Mouse (Mus musculus): ENCODE data around the gene Haao. TPM values are rescaled to one million over a fixed set of nuclear protein-coding genes. Genes with fewer than 3 reads are reported as not detected.
A peak's percentile ranks its signal among the peaks of the same experiment; 100 is the strongest.

Gene Haao
- 226 and 235 TPM in 2 replicates for total RNA-seq (2017)

- ATAC-seq (ENCODE audit: extremely low read depth, insufficient number of reproducible peaks, low FRiP score, poor library complexity, severe bottlenecking), result peak; percentile 25
Observed at GRCm38 (mm10) chr17:83847815-83848214, at the start of gene Haao. Gene Haao, minus strand, starts transcription at chr17:83847963.

DNA sequence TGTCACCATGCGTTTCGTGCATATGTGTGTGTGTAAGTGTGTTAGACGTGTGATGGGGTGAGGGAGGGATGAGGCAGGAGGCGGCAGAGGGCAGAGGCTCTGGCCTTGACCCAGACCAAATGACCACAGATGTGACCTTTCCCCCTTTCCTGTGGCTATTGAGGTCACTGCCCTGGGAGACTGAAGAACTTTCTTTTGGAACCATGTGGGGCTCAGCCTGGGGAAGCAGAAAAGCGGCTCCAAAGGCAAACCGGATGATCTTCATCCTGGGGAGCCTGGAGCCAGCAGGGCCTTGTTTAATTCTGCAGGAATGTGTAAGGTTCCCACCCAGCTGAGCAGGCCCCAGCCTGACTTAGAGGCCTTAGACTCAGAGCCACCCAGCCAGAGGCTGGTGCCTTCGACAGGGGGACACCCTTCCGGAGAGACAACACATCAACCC lies 49.6 kb upstream of the Haao start:
- ATAC-seq (ENCODE audit: extremely low read depth, insufficient number of reproducible peaks, low FRiP score, poor library complexity, severe bottlenecking), result no peak

GRCm38 (mm10) chr17:83896723-83897122 lies 49.0 kb upstream of the Haao start:
- ATAC-seq (ENCODE audit: extremely low read depth, insufficient number of reproducible peaks, low FRiP score, poor library complexity, severe bottlenecking), result no peak; the same call in 1 of the 2 replicates

GRCm38 (mm10) chr17:83895321-83895770 lies 47.6 kb upstream of the Haao start:
- no peak for ATAC-seq (ENCODE audit: extremely low read depth, insufficient number of reproducible peaks, low FRiP score, poor library complexity, severe bottlenecking)

GRCm38 (mm10) chr17:83893134-83893533 lies 45.4 kb upstream of the Haao start:
- no peak for ATAC-seq (ENCODE audit: extremely low read depth, insufficient number of reproducible peaks, low FRiP score, poor library complexity, severe bottlenecking)

- ATAC-seq (ENCODE audit: extremely low read depth, insufficient number of reproducible peaks, low FRiP score, poor library complexity, severe bottlenecking), result no peak
Observed at GRCm38 (mm10) chr17:83891864-83892263, 44.1 kb upstream of the Haao start.

- no peak for ATAC-seq (ENCODE audit: extremely low read depth, insufficient number of reproducible peaks, low FRiP score, poor library complexity, severe bottlenecking)
Observed at GRCm38 (mm10) chr17:83890373-83890696, 42.6 kb upstream of the Haao start.

GRCm38 (mm10) chr17:83889691-83890372 lies 42.1 kb upstream of the Haao start:
- no peak for ATAC-seq (ENCODE audit: extremely low read depth, insufficient number of reproducible peaks, low FRiP score, poor library complexity, severe bottlenecking)

GRCm38 (mm10) chr17:83889329-83889690 lies 41.5 kb upstream of the Haao start:
- no peak for ATAC-seq (ENCODE audit: extremely low read depth, insufficient number of reproducible peaks, low FRiP score, poor library complexity, severe bottlenecking)

DNA sequence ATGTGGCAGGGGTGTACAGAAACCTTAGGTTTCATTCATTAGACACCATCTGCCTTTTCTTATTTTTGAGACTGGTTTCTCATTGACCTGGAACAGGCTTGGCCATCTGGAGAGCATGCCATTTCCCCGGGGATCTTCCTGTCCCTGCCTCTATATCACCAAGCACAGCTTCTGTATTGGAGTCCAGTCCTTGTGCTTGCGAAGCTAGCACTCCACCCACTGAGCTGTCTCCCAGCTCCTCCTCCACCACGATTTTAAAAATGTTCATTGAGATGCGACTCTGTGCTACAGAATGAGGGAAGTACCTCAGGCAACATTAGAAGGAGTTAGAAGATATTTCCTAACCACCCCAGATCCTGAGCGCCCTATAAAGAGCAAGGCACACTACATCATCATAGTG lies 39.5 kb upstream of the Haao start:
- no peak for ATAC-seq (ENCODE audit: extremely low read depth, insufficient number of reproducible peaks, low FRiP score, poor library complexity, severe bottlenecking)

DNA sequence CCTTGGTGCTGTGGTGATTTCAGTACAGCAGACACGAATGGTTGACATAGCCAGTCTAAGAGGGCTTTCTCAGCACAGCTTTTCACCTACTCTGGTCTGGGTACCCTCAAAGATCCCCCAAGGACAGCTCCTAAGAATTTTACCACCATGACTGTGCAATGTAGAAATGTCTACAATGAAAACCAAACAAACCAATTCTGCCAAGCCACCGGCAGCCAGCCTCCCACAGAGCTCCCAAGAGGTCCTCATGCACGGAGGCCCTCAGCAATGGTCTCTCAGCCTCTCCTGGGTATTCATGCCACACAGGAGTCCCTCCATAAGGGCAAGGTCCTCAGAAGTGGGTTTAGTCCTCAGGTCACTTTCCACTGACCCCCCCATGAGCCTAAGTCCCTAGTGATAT lies 38.6 kb upstream of the Haao start:
- no peak for ATAC-seq (ENCODE audit: extremely low read depth, insufficient number of reproducible peaks, low FRiP score, poor library complexity, severe bottlenecking)

DNA sequence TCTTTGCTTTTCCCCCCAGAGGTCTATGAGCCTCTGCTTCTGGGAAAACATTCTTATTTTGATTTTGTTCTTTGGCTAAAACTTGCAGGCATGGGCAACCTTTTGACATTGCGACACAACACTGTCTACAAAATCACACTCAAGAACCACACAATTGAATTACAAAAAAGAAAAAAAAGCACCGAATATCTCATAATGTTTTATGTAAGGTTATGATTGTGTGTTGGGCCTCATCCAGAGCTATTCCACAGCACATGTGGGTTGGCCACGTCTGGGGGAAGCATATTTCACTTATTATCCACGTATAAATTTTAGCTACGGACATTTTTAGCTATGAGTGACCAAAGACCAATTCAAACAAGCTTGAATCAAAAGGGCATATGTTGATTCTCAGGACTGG lies 38.0 kb upstream of the Haao start:
- ATAC-seq (ENCODE audit: extremely low read depth, insufficient number of reproducible peaks, low FRiP score, poor library complexity, severe bottlenecking), result no peak

DNA sequence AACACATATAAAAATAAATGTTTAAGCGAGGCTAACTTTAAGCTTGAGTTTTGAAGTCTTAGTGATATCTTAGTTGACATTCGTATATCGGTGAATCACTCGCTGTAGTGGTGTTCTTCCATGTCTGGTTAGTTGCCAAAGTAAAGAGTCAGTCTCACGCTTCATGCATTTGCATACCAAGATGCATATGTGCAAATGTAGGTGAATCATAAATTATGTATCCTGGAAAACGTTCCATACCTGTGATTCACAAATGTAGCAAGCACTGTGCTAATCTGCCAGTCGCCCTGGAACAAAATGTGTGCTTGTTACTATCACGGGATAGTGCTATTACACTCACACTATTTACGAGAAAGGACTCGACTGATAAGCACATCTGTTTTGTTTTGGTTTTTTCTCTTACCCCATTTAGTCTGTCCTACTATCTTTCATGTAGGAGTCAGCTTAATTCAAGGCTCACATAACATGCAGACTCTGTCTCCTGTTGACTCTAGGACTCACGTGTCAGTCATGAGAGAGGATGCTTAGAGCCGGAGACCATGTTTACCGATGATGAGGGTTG lies 37.3 kb upstream of the Haao start:
- no peak for ATAC-seq (ENCODE audit: extremely low read depth, insufficient number of reproducible peaks, low FRiP score, poor library complexity, severe bottlenecking)

GRCm38 (mm10) chr17:83882788-83883187 lies 35.0 kb upstream of the Haao start:
- no peak for ATAC-seq (ENCODE audit: extremely low read depth, insufficient number of reproducible peaks, low FRiP score, poor library complexity, severe bottlenecking)

DNA sequence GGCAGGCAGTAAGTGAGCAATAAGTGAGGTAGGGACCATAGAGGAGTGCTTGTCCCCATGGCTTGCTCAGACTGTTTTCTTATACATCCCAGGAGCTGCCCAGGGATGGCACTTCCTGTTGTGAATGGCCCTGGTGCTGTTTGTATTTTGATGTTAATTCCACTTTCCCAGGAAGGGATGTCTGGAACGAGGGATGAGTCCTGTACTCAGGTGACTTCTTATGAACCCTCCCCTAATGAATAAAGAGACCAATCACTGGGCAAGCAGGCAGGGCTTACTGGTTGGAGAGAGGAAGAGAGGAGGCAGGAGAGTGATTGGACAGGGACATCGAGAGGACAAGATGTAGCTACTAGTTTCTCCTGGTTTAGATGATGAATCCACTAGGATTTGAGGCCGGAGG lies 33.3 kb upstream of the Haao start:
- ATAC-seq (ENCODE audit: extremely low read depth, insufficient number of reproducible peaks, low FRiP score, poor library complexity, severe bottlenecking), result no peak

DNA sequence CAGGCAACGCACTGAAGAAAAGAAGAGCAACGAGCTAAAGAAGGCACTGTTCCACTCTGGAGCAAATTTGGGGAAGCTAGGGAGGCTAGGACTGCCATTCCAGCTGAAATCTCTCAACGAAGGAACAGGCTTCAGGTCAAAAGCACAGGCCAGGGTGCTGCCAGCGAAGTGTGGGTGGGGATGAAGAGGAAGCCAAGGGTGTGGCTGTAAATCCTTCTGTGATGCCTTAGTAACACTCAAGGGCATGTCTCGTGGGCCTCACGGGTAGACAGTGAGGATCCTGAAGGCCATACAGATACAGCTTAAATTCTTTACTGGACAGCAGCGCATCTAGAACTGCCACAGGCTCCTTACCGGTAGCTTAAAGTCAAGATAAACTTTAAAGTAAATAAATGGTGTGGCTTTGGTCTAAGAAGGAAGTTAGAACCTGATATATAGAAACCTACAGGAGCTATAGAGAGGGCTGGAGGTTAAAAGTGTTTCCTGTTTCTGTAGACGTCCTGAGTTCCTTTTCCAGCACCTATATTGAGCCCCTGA lies 32.5 kb upstream of the Haao start:
- no peak for ATAC-seq (ENCODE audit: extremely low read depth, insufficient number of reproducible peaks, low FRiP score, poor library complexity, severe bottlenecking)

DNA sequence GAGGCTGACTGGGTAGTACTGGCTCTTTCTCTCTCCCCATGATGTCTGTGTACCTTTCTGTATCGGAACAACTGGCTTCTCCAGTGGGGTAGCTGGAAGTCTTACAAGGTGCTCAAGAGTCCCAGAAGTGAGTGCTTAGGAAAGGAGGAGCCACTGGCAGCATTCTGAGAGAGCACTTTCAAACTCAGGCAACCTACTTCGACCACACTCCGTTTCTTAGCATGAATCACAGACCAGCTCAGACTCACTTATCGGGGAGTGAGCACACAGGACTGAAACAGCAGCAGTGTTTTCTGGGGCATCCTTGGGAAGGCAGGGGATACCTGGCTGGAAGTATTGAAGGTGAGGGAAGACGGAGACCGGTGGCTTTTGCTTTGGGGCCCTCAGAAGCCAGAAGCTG lies 31.9 kb upstream of the Haao start:
- no peak for ATAC-seq (ENCODE audit: extremely low read depth, insufficient number of reproducible peaks, low FRiP score, poor library complexity, severe bottlenecking)

DNA sequence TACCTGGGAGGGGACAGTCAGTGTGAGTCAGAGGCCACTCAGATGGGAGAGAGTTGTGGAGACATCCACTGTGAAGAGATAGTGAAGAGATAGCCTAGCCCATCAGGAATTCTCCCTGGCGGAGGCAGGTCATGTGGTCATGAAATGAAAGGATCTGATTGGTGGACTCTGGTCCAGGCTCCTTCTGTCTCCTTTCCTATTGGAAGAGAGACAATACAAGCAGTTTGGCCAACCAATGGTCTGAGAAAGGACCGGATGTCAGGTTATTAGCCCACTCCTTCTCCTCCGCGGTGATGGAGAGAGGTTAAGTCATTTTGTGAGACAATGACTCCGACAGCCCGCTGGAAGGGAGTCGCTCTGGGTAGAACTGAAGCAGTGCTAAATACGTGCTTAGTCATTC lies 26.8 kb upstream of the Haao start:
- ATAC-seq (ENCODE audit: extremely low read depth, insufficient number of reproducible peaks, low FRiP score, poor library complexity, severe bottlenecking), result no peak

DNA sequence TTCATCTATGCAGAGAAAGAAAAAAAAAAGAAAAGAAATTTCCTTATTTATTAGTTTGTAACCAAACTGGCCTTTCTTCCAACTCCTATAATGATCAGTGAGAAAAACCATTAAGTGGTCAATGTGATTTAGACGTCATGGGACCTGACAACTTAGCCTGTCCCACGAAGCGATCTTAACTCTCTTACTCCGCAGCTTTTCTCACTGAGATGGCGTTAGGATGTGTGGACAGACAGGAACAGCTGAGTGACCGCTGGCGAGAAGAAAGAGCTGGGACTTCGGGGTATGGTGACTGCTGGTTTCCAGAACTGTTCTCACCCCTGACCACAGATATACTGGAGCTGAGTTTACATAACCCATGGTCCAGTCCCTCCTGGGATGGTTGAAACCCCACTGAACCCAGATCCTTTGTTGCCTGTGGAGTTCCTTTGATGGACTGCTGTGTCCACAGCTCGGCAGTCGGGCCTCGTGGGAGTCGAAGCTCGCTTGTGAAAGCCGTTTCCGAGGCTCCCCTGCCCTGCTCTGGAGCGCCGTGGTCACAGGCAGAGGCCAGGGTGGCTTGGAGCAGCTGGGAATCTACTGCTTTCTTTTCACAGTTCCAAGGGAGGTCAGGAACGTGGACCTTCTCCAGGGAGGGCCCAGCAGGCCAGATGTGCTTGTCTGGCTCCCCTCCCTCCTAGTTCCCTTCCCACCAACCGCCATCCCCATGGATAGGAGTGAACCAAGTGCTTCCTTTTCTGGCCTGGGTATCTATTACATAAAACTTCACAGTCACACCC lies 25.8 kb upstream of the Haao start:
- no peak for ATAC-seq (ENCODE audit: extremely low read depth, insufficient number of reproducible peaks, low FRiP score, poor library complexity, severe bottlenecking)

DNA sequence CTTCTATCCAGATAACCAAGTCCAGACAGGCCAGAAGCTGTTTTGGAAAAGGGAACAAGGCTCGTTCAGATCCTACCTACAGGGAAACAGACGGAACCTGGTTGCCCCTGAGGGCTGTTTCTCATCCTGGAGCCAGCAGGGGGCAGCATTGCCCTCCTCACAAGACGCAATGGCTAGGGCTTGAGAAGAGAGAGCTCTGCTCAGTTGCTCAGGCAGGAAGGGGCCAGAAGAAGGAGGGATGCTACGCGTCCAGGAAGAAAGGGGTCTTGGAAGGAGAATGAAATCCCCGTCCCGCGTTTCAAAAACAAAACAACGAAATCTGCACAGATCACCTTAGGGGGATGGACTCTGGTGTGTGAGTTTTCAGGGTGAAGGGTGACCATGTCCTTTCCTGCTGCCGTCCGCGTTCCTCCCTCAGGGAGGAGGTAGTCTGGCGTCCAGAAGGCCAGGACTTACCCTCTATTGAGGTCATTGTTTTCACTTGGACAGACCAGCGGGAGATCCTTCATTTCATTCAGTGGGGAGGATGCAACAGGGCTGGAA lies 25.1 kb upstream of the Haao start:
- peak; percentile 84 for ATAC-seq (ENCODE audit: extremely low read depth, insufficient number of reproducible peaks, low FRiP score, poor library complexity, severe bottlenecking)

Data from neutrophil, adult 5-6 weeks (primary cell).